Mouse (Mus musculus) hindbrain, embryonic 13.5 days (tissue): ENCODE data around the gene A930009A15Rik. TPM values are rescaled to one million over a fixed set of nuclear protein-coding genes. Genes with fewer than 3 reads are reported as not detected.

Source experiments
- ATAC-seq: fragments of 200-750 bp; cut with Nextera tagmentation; 2 replicates; pipeline ENCODE4 v1.8.0; 2017; ENCODE audit warnings: moderate TSS enrichment; ENCODE audit not compliant: low FRiP score
- H3K27ac ChIP-seq: fragments of 300-500 bp; sonication (generic); 2 replicates; pipeline ENCODE4 v1.5.1; 2015; ENCODE audit warnings: inconsistent platforms, mild to moderate bottlenecking, moderate library complexity
- H3K27me3 ChIP-seq: fragments of 300-500 bp; sonication (generic); 2 replicates; pipeline ENCODE4 v1.6.1; 2015; ENCODE audit warnings: mild to moderate bottlenecking, inconsistent platforms
- H3K36me3 ChIP-seq: fragments of 300-500 bp; sonication (generic); 2 replicates; pipeline ENCODE4 v1.6.1; 2015; ENCODE audit warnings: mild to moderate bottlenecking, inconsistent platforms
- H3K4me1 ChIP-seq: fragments of 300-500 bp; sonication (generic); replicated peaks from 2 replicates; pipeline ENCODE4 v1.6.1; 2015; ENCODE audit warnings: inconsistent platforms
- H3K4me2 ChIP-seq: fragments of 300-500 bp; sonication (generic); 2 replicates; pipeline ENCODE4 v1.6.1; 2015; ENCODE audit warnings: inconsistent platforms, mild to moderate bottlenecking, moderate library complexity
- H3K4me3 ChIP-seq: fragments of 300-500 bp; sonication (generic); 2 replicates; pipeline ENCODE4 v1.5.1; 2015; ENCODE audit warnings: mild to moderate bottlenecking, inconsistent platforms
- H3K9ac ChIP-seq: fragments of 300-500 bp; sonication (generic); 2 replicates; pipeline ENCODE4 v1.6.1; 2015; ENCODE audit warnings: mild to moderate bottlenecking, inconsistent platforms
- H3K9me3 ChIP-seq: fragments of 300-500 bp; sonication (generic); 2 replicates; pipeline ENCODE4 v1.6.1; 2016; ENCODE audit warnings: inconsistent platforms
- WGBS: fragments of 180-500 bp; shearing (Covaris S2); methylation state at CpG from one replicate; pipeline ENCODE4 v1.1.7; 2015; 5-methylcytosine and 5-hydroxymethylcytosine counted together
- polyA plus RNA-seq: library from polyadenylated mRNA; unstranded; fragments of >200 nt; fragmentation: Nextera tagmentation; extraction: Ambion mirVana; gene quantifications from 2 replicates; pipeline ENCODE4 v1.2.1, GENCODE M21; 2015

The A930009A15Rik gene
- polyA plus RNA-seq, 1 experiment from 2014 or later: 0.39 TPM

DNA sequence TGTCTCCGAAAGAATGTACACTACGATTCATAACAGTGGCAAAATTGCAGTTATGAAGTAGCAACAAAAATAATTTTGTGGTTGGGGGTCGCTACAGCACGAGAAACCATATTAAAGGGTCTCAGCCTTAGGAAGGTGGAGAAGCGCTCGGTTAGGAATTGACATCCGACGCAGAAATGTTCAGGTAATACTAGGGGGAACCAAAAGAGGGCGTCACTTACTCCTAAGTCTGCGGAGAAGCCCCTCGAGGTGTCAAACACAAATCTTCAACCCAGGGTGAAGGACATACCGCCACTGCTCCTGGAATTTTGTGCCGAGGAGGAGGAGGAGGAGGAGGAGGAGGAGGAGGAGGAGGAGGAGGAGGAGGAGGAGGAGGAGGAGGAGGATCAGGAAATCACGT lies 14.9 kb downstream of the A930009A15Rik start:
- no peak overlapping the region; the same call in 1 of the 2 replicates for H3K4me2 ChIP-seq
- H3K9ac ChIP-seq: no peak overlapping the region
- H3K9me3 ChIP-seq: no peaks in the 10 kb centered on the region
- 23% methylated on average over 13 of the region's 14 CpGs for WGBS
- peaks cover 34% of the 10 kb centered on the region for H3K4me1 ChIP-seq
- peaks cover 61% of the 10 kb centered on the region for H3K27me3 ChIP-seq
- no peak for ATAC-seq
- no peak overlapping the region for H3K4me3 ChIP-seq
- H3K36me3 ChIP-seq: no peaks in the 10 kb centered on the region
- H3K27ac ChIP-seq: no peak overlapping the region

GRCm38 (mm10) chr10:115585491-115586245 lies 15.9 kb downstream of the A930009A15Rik start:
- no peaks in the 10 kb centered on the region for H3K9me3 ChIP-seq
- H3K27me3 ChIP-seq: peaks cover 60% of the 10 kb centered on the region
- peak overlapping the region; percentile 67 for H3K4me3 ChIP-seq
- peak overlapping the region; percentile 77 for H3K9ac ChIP-seq
- peak overlapping the region; percentile 99 for H3K4me2 ChIP-seq
- no peak for ATAC-seq
- H3K4me1 ChIP-seq: peaks cover 32% of the 10 kb centered on the region
- 2% methylated on average over 21 of the region's 21 CpGs for WGBS
- H3K27ac ChIP-seq: no peak overlapping the region
- no peaks in the 10 kb centered on the region for H3K36me3 ChIP-seq

GRCm38 (mm10) chr10:115586246-115587231 lies 16.8 kb downstream of the A930009A15Rik start:
- Histone ChIP-seq H3K27ac (no peak overlapping the region), H3K27me3 (peaks cover 56% of the 10 kb centered on the region), H3K9ac (peak overlapping the region; percentile 77), H3K9me3 (no peaks in the 10 kb centered on the region), H3K4me2 (peak overlapping the region; percentile 99), H3K4me3 (peak overlapping the region; percentile 67), H3K36me3 (no peaks in the 10 kb centered on the region), H3K4me1 (peaks cover 32% of the 10 kb centered on the region)
- under 1% methylated on average over 41 of the region's 41 CpGs for WGBS
- ATAC-seq: peak; percentile 79

GRCm38 (mm10) chr10:115587301-115587969 lies 17.6 kb downstream of the A930009A15Rik start, which contains the start of gene Lgr5:
TSS of gene Lgr5 (minus strand) at chr10:115587780.
- Histone ChIP-seq H3K4me1 (peaks cover 32% of the 10 kb centered on the region), H3K9me3 (no peaks in the 10 kb centered on the region), H3K36me3 (no peaks in the 10 kb centered on the region), H3K9ac (peak within 1 kb of the TSS; percentile 77), H3K4me3 (peak within 1 kb of the TSS; percentile 67), H3K27ac (no peak within 1 kb of the TSS; the same call in 1 of the 2 replicates), H3K4me2 (peak within 1 kb of the TSS; percentile 99), H3K27me3 (peaks cover 53% of the 10 kb centered on the region)
- peak; percentile 91 for ATAC-seq
- under 1% methylated on average over 47 of the region's 47 CpGs for WGBS

GRCm38 (mm10) chr10:115587979-115588378 lies 18.2 kb downstream of the A930009A15Rik start:
- Histone ChIP-seq H3K4me1 (peaks cover 32% of the 10 kb centered on the region), H3K27ac (no peak overlapping the region; the same call in 1 of the 2 replicates), H3K4me3 (peak overlapping the region; percentile 67), H3K4me2 (peak overlapping the region; percentile 99), H3K36me3 (no peaks in the 10 kb centered on the region), H3K27me3 (peaks cover 53% of the 10 kb centered on the region), H3K9me3 (no peaks in the 10 kb centered on the region), H3K9ac (peak overlapping the region; percentile 77)
- ATAC-seq: no peak
- WGBS: 1% methylated on average over 7 of the region's 7 CpGs

DNA sequence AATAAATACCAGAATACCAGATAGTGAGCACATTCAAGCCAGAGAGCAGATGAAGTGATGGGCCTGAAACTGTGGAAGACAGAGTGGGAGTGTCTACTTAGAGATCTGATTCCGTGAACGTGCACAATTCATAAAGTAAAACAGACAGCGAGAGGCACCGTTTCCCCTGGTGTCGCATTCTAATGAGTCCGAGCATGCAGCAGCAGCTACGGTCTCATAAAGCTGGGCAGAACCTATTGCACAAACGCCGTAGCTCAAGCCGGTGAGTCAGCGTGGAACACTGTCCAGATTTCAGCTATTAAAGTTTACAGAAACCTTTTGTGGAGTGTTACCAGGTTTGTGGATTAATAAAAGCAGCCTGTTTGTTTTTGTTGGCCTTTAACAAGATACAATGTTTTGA lies 23.4 kb downstream of the A930009A15Rik start:
- H3K27me3 ChIP-seq: peaks cover 20% of the 10 kb centered on the region
- no peak overlapping the region for H3K9ac ChIP-seq
- no peak for ATAC-seq
- no peaks in the 10 kb centered on the region for H3K36me3 ChIP-seq
- H3K4me2 ChIP-seq: peak overlapping the region; percentile 25; the same call in 1 of the 2 replicates
- peaks cover under 1% of the 10 kb centered on the region for H3K4me1 ChIP-seq
- 35% methylated on average over 11 of the region's 11 CpGs for WGBS
- H3K4me3 ChIP-seq: no peak overlapping the region
- no peak overlapping the region for H3K27ac ChIP-seq
- H3K9me3 ChIP-seq: no peaks in the 10 kb centered on the region

DNA sequence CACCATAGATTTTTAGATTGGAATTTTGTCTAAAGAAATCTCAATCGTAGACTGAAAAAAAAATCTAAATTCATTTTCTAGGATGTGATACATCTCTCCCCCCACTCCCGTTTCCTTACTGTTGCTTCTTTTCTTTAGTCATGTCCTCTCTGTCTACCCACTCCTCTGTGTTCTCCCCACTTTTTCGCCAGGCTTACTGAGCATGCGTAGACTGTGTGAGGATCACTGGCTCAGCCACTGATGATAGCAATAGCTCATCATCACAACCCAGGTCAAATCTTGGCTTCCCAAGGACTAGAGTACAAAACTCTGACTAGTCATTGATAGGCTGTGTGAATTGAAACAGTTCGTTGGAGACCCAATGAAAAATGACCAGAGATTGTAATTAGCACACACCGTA lies 23.9 kb downstream of the A930009A15Rik start:
- no peak overlapping the region for H3K4me3 ChIP-seq
- WGBS: 82% methylated on average over 6 of the region's 6 CpGs
- no peak overlapping the region for H3K9ac ChIP-seq
- peaks cover 16% of the 10 kb centered on the region for H3K27me3 ChIP-seq
- no peaks in the 10 kb centered on the region for H3K36me3 ChIP-seq
- no peak overlapping the region for H3K27ac ChIP-seq
- peak overlapping the region; percentile 25; the same call in 1 of the 2 replicates for H3K4me2 ChIP-seq
- ATAC-seq: peak; percentile 54; the same call in 1 of the 2 replicates
- H3K9me3 ChIP-seq: no peaks in the 10 kb centered on the region
- no peaks in the 10 kb centered on the region; the same call in 1 of the 2 replicates for H3K4me1 ChIP-seq

DNA sequence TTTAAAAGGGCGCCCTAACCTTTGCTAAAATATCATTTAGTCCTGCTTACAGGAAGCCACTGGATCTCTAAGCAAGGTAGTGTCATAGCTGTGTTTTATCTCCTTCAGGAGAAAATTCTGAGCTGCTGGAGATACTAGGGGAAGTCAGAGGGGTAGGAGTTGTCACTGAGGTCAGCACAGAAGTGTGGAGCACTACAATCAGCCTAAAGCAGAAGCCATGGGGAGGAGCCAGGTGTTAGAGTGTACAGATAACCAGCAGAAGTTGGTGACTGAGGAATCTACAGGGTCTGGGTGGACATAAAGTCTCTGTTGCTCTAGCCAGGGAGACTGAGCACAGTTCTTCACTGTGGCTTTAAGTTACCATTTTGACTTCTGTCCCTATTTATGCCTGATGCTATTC lies 26.0 kb downstream of the A930009A15Rik start:
- no peaks in the 10 kb centered on the region for H3K36me3 ChIP-seq
- no peaks in the 10 kb centered on the region; the same call in 1 of the 2 replicates for H3K4me1 ChIP-seq
- H3K4me2 ChIP-seq: no peak overlapping the region
- peaks cover 3% of the 10 kb centered on the region; the same call in 1 of the 2 replicates for H3K27me3 ChIP-seq
- WGBS: 94% methylated on average over 1 of the region's 1 CpGs
- H3K27ac ChIP-seq: no peak overlapping the region
- H3K9ac ChIP-seq: no peak overlapping the region
- no peaks in the 10 kb centered on the region for H3K9me3 ChIP-seq
- no peak overlapping the region for H3K4me3 ChIP-seq
- no peak for ATAC-seq

- Histone ChIP-seq H3K36me3 (no peaks in the 10 kb centered on the region), H3K9me3 (no peaks in the 10 kb centered on the region), H3K27ac (no peak overlapping the region), H3K27me3 (0 out of 2 replicates have a peak, but pooled peaks cover 3% of the 10 kb centered on the region), H3K4me1 (0 out of 2 replicates have a peak, but pooled peaks cover 3% of the 10 kb centered on the region), H3K4me3 (peak overlapping the region; percentile 35), H3K4me2 (peak overlapping the region; percentile 56), H3K9ac (0 out of 2 replicates have a peak overlapping the region, but pooled peaks have one; percentile 3)
- ATAC-seq: peak; percentile 90
- 11% methylated on average over 13 of the region's 15 CpGs for WGBS
Observed at GRCm38 (mm10) chr10:115617456-115618287, 47.9 kb downstream of the A930009A15Rik start.

GRCm38 (mm10) chr10:115618288-115618856 lies 48.6 kb downstream of the A930009A15Rik start:
- ATAC-seq: peak; percentile 61; the same call in 1 of the 2 replicates
- Histone ChIP-seq H3K9ac (0 out of 2 replicates have a peak overlapping the region, but pooled peaks have one; percentile 3), H3K27ac (no peak overlapping the region), H3K4me3 (peak overlapping the region; percentile 35), H3K36me3 (no peaks in the 10 kb centered on the region), H3K4me1 (0 out of 2 replicates have a peak, but pooled peaks cover 3% of the 10 kb centered on the region), H3K4me2 (peak overlapping the region; percentile 56), H3K9me3 (no peaks in the 10 kb centered on the region), H3K27me3 (0 out of 2 replicates have a peak, but pooled peaks cover 3% of the 10 kb centered on the region)
- WGBS: 18% methylated on average over 15 of the region's 15 CpGs
